Mouse (Mus musculus) Muller cell, postnatal 12 days (primary cell): ENCODE data around the gene Vwde.

Experiments
- DNase-seq: peaks from one replicate; pipeline ENCODE4 v3.0.0-alpha.2; 2015; ENCODE audit errors: inconsistent ontology term

Vwde gene

DNA sequence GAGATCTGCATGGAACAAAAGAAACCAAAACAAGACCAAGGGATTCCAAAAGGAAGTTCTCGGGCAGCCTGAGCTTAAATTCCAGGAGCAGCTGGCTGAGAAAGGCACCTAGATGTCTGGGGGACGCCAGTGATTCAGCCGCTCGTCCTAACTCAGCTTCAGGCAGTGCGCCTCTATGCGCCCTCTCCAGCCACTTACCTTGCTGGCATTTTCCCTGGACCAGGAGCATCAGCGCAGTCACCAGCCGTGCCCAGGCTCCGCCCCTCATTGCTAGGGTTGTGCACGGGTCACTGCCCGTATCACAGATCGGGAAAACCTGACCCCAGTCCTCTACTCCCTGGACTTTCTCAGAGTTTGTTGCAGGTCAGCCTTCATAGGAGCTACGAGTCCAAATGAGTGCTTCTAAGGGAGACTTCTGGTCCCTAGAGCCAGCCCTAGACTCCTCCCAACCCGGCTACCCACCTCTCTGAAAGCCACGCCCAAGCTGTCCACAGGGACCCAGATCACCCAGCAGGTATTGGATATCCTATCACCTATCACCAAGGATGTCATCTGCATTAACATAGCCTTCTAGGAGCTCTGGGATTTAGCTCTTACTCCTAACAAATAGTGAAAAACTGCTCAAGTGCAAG, at the start of gene Vwde:
TSS of gene Vwde (minus strand) at position 370 of the 632 bp plus-strand sequence.
- no peak for DNase-seq

DNA sequence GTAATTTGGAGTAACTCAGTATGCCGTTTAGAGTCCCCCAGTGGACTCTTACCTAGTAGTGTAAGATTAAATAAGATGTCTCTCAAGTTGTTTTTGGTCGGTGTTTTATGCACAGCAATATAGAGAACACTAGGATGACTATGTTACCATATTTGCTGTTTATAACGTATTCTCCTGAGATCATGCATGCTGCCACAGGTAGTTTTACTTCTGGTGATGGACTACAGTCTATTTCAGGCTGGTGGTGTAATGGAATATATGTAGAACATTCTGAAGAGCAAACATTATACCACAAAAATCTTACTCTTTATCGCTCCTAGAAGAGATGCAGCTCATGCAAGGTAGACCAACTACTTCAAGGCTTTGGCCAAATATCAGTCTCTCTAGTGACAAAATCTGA, 30.6 kb upstream of the Vwde start:
- DNase-seq: no peak

DNA sequence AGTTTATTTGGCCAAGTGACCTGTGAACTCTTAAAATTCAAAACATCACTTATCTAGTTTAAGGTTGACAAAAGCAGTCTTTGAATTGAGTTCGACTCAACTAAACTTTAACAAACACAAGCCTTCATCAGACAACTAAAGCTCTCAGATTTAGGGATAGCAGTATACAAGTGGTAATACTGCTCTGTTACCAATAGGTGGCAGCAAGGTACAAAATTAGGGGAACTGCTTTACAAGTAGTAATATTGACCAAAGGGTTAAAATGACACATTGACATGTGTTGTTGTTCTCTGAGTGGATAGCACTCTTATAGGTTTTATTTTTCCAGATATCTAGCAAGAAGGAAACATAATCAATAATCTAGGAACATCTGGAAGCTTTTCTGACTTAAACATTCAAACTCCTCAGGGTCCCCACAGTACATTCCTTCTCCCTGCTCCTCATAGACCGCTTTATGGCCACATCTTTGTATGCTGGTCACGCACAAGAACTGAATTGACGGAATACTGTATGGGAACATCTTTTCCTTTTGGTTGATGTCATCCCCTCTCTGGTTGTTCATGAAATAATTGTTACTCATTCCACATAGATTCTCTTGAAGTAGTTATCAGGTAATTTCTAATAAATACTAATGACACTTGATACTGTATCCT, 23.7 kb upstream of the Vwde start:
- DNase-seq: no peak

DNA sequence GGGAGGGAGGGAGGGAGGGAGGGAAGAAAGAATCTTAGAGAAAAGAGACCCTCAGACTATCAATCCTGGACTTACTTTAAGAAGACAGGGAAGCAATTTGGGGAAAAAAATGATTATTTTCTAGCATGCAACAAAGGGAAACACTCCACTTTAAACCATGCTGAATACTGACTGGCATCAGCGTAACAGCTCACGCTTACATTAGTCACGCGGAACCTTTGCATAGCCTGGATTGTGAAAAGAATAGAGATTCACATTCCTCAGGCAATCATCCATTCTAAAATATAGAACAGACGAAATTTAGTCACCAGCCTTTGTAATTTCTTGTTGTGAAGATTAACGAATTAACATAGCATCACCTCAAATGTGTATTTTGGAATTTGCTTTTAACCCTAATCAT, 18.6 kb downstream of the Vwde start:
- peak; percentile 11 for DNase-seq

DNA sequence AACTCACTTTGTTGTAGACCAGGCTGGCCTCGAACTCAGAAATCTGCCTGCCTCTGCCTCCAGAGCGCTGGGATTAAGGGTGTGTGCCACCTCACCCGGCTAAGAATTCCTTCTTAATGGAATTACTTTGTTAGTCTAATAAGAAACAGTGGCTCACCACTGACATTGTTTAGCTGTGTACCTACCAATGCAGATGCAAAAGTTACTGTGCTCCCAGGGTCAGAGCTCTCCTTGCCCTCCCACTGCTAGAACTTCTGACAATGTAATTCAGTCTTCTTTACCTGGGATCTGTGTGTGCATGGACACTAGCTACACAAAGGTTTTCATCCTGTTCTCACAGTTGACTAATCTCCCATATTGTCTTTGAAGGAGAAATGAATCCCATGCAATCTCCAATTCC, 27.3 kb downstream of the Vwde start:
- DNase-seq: no peak

DNA sequence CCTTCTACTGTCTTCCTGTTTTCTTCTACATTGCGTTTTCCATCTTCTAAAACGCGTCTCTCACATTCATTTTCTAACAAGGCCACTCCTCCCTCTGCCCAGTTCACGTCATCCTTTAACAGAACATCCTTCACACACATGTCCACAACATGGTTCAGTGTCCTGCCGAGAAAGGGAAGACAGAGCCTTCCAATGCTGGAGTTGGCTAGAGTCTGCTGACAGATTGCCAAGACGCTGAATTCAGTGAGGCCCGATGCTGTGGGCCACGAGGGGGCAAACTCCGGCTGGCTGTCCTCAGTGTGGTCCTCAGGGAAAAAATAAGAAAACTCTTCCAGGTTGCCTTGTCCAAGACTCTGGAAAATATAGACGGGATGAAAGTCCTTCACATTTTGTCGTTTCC, 37.9 kb downstream of the Vwde start:
- DNase-seq: no peak

DNA sequence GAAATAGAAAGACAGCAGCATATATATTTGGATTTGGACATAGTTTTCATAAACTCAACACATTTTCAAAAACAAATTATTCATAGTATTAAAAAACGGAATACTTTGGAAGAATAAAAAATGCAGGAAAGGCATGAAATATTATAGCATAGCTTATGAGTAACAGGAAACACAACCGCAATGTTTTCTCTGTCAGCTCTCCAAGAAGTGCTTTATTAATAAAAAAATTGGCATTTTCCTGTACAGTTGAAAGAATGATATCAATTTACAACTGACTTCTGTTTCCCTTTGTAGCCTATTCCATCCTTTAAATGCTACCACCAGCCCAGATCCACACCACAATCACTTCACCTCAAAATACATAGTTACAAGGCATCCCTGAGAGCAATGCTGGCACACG, 44.7 kb downstream of the Vwde start:
- DNase-seq: no peak

DNA sequence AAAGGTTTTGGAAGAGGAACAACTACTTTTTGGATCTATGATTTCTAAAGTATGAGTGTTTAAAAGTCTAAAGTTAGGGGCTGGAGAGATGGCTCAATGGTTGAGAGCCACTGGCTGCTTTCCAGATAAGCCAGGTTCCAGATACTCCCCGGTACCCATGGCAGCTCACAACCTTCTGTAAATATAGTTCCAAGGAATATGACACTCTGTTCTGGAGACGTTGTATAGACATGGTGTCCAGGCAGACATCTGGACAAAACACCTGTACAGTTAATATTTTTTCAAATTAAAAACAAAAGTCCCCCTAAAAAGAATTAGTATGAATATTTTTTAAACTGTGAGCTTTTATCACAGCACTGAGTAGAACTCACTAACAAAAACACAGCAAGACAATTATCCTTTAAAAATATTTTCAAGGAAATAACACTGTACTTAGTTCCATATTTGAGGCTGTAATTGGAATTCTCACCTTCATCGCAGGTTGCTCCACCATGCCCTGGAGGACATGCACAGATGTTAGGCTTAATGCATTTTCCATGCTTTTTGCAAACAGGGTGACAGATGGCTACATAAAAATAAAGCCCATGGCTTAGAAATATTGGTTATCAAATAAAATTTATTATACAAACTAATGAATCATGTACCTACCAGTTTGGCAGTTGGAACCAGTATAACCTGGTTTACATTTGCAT, 55.2 kb downstream of the Vwde start:
- no peak for DNase-seq

DNA sequence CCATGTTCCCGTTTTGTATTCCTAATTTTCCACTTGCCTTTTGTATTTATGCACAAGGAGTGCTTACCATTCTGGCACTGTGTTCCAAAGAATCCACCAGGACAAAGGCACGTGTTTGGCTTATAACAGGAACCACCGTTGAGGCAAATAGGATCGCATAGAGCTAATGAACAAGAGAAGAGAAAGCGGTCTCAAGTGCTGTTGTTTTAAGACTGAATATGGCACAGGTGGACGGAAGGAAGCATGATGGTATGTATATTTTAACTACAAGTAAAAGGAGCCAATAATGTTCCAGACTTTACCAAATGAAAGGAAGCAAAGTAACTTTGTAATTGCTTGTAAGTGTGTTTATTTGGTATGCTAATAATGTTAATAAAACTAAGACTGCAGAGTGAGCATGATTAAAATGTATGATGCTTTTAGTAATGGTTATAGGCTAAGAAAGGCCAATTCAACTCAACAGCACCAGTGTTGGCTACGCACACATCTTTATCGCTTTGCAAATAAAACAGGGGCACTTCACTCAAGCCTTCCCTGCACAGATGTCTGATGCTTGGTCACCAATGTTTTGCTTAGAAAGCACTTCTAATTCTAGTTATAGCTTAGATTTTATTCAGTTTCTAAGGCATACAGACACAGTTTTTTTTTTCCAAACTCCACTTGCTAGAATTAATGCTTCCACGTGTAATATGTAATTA, 58.4 kb downstream of the Vwde start:
- no peak for DNase-seq

DNA sequence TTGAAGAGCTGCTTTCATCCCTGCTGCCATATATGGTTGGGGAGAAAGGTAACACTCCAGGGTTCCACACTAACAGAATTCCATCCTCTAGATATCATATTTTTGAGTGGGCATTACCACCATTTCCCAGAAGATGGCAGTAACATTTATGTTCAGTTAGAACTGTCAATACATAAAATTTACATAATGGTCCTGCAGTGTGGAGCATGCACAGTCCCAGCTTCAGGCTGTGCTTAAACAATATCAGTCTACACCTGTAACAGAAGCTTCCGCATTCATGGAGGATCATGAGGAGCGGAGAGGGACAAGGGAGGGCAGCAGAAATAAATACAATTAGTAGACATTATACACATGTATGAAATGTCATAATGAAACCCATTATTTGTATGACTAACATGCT, 65.3 kb downstream of the Vwde start:
- no peak for DNase-seq

DNA sequence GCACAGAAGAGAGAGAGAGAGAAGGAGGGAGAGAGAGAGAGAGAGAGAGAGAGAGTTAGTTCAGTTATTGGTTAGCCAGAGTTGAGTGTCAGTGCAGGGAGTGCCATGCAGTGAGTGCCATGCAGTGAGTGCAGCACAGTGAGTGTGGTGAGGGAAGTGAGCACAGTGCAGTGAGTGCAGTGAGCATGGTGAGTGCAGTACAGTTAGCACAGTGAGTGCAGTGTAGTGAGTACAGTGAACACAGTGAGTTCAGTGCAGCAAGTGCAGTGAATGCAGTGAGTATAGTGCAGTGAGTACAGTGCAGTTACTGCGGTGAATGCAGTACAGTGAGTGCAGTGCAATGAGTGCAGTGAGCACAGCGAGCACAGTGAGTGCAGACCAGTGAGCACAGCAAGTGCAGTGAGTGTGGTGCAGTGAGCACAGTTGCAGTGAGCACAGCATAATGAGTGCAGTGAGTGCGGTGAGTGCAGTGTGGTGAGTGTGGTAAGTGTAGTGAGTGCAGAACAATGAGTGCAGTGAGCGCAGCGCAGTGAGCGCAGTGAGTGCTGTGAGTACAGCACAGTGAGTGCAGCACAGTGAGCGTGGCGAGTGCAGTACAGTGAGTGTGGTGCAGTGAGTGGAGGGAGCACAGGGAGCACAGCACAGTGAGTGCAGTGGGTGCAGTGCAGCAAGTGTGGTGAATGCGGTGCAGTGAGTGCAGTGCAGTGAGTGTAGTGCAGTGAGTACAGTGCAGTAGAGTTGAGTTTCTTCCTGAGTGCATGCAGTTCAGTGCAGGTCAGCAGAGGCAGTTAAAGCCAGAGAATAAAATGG, 70.7 kb downstream of the Vwde start:
- DNase-seq: no peak

DNA sequence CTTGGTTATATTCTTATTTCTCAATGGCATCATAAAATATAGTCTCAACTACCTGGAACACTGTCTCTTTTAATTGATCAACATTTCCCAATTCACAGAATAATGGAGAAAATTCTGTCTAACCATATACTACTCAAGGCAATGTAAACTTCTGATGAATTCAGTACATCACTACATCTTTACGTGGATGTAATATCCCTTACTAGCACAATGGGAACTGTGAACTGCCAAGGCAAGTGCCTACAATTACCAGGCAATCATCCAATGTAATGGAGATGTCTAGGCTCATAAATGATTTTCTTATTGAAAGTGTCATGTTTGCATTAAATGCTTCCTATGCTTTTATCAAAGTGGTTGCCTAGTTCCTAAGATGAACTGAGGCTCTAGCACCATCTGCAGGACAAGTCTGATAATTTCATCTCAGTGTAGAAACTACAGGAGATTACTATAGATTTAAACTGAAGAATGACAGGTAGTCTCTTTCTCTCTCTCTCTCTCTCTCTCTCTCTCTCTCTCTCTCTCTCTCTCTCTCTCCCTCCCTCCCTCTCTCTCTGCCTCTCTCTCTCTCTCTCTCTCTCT, 72.6 kb downstream of the Vwde start:
- DNase-seq: peak; percentile 13

DNA sequence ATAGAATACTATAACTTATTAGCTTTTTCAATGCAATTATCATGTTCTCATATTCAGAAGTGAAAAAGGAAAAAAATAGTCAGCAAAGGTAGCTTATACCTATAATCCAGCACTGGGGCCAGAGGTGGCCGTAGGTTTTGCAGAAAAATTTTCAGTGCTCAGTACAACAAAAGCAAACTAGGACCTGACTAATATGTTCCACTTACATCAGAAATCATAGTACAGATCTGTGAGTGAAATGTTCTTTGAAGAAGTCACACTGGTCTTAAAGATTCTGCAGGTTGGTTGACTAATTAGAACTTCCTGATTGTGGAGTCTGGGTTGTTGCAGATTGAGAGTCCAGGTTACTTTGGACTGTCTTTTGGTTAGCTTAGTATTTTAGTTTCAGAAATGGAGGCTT, 87.5 kb downstream of the Vwde start:
- DNase-seq: no peak

DNA sequence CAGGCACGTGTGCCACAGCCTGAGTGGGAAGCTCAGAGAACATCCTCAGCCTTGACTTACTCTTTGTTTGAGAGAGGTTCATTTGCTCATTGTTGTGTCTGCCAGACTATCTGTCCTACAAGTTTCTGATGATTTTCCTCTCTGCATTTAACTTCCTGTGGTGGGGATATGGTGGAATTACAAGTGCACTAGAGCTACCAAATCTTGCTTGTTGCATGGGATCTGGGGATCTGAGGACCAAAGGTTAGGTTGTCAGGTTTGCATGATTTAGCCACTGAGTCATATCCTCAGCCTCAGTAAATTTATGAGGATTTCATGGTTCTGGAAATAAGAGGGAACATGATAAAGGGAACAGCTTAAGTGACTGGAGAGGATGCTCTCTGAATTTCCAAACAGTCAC, 116.1 kb downstream of the Vwde start:
- no peak for DNase-seq
